Mouse (Mus musculus) 3T3-L1 (cell line): ENCODE data around the gene Klhdc3.

ENCODE experiments used
- DNase-seq: peaks from one replicate; pipeline ENCODE4 v3.0.0-alpha.2; 2015; ENCODE audit warnings: low read depth, low spot score

Gene Klhdc3

GRCm38 (mm10) chr17:46702506-46702905 lies 21.8 kb upstream of the Klhdc3 start:
- no peak for DNase-seq

GRCm38 (mm10) chr17:46702100-46702499 lies 21.4 kb upstream of the Klhdc3 start:
- DNase-seq: no peak

DNA sequence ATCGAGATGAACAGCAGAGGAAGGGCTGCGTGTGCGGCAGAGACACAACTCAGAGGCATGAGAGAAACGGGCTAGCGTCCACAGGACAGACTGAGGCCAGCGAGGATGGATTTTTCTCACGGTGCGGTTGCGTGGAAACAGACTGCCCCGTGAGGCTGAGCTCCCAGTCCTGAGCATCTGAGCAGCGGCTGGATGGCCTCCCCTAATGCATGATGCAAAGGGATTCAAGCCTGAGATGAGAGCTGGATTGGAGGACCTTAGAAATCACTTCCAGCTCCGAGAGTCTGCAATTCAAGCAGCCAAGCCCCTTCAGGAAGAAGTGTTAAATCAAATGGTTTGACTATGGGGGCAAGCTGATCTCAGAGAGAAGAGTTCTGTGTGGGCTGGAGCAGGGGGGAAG lies 20.8 kb upstream of the Klhdc3 start:
- DNase-seq: no peak

DNA sequence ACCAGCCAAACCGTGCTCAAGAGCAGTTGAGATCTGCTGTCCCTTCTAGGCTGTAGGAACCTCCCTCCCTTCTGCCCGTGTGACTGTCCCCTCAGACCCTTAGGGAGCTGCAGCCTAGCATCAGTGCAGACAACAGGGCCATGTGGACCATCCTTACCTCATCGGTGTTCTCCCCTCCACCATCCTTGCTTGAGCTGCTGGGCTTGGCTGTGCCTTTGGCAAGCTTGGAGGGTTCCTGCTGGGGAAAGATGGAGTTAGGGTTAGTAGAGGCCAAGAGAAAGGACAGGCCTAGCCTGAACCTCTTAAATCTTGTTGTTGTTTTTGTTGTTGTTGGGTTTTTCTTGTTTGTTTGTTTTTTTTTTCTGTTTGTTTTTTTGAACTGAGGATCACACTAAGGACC lies 19.2 kb upstream of the Klhdc3 start:
- DNase-seq: no peak

DNA sequence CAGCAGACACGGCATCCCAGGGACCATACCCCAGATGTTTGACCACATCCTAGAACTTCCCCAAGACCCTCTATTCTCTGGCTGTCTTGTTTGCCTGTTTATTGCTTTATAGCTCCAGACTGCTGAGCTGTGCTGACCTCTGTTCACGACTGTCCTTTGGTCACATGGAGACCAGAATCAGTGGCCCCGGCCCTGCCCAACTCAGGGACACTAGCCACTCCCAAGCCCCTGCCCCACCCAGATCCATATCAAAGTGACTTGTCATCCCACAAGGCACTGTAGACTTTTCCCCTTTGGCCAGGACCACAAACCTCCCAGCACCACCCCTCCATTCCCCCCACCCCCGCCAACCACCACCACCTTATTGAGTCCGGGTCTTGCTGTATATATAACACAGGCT lies 18.5 kb upstream of the Klhdc3 start:
- DNase-seq: no peak

DNA sequence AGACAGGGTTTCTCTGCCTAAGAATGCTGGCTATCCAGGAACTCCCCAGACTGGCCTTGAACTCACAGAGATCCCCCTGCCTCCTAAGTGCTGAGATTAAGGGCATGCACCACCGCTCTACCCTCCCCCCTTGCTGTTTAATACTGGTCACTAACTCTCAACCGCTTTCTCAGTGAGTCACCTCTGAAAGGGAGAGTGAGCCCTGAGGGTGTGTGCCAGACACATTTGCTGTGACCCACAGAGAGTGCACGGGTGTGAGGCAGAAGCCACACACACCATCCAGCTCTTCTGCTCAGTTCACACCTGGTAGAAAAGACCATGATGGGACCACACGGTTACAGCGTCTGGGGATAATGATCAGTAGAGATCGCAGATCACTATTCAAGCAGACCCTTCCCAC lies 17.8 kb upstream of the Klhdc3 start:
- DNase-seq: peak; percentile 80

- DNase-seq: no peak
Measured at GRCm38 (mm10) chr17:46694517-46695063, 13.9 kb upstream of the Klhdc3 start.

- DNase-seq: peak; percentile 75
Measured at GRCm38 (mm10) chr17:46691390-46691789, 10.7 kb upstream of the Klhdc3 start.

DNA sequence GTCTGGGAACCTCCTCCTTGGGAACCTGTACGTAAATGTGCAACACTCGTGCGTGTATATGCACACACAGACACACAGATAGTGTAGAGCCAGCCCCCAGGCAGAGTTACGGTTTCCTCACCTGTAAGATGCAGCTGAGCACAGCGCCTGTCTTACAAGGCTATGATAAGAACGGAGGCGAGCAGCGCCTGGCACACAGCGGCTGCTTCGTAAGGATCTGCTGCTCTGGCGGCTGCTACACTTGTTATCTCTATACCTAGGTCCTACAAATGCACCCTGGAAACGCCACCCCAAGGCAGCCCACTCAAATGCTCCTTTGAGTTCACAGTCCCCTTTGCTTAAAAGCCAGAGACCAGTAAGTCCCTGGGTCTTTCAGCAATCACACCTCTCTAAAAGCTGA lies 10.0 kb upstream of the Klhdc3 start:
- no peak for DNase-seq

DNA sequence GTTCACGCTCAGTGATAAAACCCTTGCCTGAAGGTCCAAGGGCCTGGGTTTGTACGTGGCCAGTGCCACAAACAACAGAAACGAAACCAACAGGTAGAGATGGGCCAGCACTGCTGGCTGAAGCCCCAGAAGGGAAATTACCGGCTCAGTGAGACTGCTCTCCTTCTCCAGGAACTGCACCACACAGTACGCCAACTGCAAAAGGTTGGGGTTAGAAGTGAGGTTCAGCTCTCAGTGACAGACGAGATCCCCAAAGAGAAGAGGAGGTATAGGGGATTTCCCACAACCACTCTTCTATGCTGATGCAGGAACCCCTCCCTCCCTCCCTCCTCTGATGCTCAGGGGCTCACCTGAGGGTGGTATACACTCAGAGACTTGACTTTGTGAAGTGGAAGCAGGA lies 5.2 kb upstream of the Klhdc3 start:
- no peak for DNase-seq

- no peak for DNase-seq
Measured at GRCm38 (mm10) chr17:46682654-46683389, 2.1 kb upstream of the Klhdc3 start.

DNA sequence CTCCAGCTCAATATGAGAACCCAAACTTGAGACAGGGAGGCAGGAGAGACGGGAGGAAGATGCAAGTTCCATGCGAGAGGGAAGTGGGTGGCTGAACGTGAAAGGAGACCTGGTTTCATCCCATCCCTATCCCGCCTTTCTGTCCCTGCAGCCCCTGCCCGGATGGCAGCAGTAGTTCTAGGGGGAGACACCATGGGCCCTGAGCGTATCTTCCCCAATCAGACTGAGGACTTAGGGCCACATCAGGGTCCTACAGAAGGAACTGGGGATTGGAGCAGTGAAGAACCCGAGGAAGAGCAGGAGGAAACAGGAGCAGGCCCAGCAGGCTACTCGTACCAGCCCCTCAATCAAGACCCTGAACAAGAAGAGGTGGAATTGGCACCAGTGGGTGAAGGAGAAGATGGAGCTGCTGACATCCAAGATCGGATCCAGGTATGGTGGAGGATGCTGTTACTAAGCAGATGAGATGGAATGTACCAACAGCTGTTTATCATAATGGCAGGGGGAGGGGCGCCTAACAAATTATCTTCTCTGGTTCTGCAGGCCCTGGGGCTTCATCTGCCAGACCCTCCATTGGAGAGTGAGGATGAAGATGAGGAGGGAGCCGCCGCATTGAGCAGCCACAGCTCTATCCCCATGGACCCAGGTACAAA lies 878 bp upstream of the Klhdc3 start:
- DNase-seq: peak; percentile 23

DNA sequence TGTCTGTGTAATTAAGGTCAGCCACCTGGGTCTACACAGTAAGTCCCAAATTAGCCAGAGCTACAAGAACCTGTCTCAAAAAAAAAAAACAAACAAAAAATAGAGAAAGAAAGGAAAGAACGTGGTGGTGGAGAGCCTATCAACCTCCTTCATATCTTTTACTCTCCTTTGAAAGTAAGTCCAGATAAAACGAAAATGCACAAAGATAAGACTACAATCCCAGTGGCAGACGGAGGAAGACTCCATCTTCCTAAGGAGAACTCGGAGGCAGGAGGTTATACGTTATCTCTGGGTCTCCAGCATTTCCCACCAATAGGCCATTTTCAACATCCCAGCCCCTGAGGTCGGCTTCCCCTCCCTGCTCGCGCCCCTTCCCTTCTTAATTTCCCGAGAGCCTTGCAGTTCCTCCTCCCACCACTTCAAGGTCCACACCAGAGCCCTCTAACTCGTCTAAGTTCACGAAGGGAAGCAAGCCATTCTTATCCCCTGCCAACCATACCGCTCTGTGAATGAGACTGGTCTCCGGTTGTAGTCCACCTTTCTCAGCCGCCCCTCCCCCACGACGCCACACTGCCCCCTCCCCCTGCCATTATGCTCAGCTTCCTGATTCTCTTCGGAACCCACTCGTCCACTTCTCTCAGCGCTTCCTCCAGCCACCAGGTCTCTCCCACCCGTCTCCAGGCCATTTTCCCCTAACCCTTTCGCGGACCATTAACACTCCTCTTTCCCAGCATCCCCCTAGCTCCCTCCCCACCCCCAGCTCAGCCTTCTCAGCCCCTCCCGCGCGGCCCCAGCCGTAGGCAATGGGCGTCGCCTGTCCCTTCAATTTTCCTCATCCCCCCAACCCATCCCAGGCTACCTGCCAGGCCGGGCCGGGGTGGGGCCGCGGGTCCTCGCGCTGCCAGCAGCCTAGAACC lies 613 bp downstream of the Klhdc3 start:
- DNase-seq: peak; percentile 66

- DNase-seq: no peak
Measured at GRCm38 (mm10) chr17:46678911-46679310, 1.8 kb downstream of the Klhdc3 start.

- DNase-seq: no peak
Measured at GRCm38 (mm10) chr17:46678416-46678815, 2.3 kb downstream of the Klhdc3 start, which contains the start of gene Mea1. Gene Mea1, plus strand, starts transcription at chr17:46678793.

DNA sequence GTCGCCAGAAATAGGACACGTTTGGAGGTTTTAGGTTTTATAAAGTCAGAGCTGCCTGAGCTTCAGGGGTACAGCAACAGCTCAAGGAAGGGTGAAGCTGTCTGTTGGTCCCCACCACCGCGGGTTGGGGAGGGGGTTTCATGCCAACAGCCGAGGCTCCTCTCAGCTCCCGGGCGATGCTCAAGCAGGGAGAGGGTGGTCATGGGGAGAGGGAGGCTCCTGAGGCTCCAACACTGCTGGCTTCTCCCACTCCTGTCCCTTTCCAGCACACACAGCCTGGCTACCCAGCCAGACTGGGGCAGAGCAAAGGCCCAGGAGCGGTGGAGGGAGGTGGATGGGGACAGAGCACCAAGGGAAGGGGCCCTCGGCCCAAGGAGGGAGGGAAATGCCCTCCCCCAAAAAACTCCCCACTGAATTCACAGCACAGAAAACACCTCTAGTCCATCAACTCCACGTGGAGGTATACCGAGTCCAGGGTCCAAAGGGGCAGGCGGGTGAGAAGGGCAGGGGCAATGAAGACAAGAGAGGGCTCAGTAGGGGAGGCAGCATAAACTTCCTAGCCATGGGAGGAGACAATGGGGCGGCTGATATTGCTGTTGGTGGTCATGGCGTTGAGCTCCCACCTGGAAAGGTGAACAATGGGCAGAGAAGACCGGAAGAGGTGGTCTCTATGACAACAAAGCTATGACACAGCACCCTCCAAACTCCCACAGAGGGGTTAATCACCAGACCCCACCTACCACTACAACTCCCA lies 6.0 kb downstream of the Klhdc3 start:
- no peak for DNase-seq

GRCm38 (mm10) chr17:46673850-46674529 lies 6.7 kb downstream of the Klhdc3 start, which contains the start of gene Rrp36:
Gene Rrp36, minus strand, starts transcription at chr17:46674352.
- peak; percentile 98 for DNase-seq

- no peak for DNase-seq
Measured at GRCm38 (mm10) chr17:46669911-46670310, 10.8 kb downstream of the Klhdc3 start.

DNA sequence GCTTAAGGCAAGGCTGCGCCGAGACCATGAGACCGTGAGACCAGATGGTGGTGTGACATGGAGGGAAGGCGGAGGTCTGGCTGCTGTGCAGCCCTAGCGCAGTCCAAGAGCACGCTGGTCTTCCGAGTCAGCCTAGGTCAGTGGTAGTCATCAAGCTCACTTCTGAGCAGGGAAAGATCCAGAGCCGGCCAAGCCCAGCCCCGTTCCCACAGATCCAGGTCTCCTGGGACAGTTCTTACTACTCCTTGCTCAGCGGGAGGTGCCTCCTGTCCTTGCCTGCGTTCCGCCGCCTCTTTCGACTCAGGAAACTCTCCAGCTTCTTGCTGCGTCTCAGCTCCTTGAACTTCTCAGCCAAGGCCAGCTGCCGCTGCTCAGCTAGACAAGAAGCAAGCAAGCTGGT lies 13.0 kb downstream of the Klhdc3 start:
- DNase-seq: no peak

DNA sequence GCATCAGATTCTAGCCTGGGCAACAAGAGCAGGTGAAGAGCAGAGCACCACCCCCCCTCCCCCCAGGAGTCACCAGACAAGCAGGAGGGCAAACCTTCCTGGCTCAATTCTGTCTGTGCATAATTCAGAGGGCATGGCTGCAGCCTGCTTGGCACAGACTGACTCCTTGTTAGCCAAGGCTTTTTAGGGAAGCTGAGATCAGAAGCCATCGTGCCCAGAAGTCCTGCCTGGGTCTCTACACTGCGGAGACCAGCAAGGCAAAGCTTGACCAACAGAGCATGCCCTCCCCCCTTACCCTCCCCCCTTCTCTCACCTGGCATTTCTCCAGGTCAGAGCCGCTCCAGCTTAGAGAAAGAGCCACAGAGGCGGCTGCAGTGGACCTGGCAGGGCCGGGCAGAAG lies 18.0 kb downstream of the Klhdc3 start:
- DNase-seq: no peak

DNA sequence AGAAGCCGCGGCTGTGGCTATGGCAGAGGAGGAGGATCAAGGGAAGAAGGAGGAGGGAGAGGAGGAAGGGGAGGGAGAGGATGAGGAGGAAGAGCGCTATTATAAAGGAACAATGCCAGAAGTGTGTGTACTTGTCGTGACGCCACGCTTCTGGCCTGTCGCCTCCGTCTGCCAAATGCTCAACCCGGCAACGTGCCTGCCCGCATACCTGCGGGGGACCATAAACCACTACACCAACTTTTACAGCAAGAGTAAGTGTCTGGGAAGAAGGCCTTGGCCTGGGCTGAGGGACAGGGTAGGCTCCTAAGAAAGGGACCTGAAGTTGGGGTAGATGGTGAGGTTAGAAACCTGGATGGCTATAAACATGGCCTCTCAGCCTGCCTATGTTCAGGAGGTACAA lies 18.7 kb downstream of the Klhdc3 start:
- DNase-seq: no peak
